Mouse (Mus musculus) gastrocnemius, adult 18-20 months (tissue): ENCODE data around the gene Szrd1. TPM values are rescaled to one million over a fixed set of nuclear protein-coding genes. Genes with fewer than 3 reads are reported as not detected.

Experiments used
- DNase-seq: peaks from one replicate; pipeline ENCODE4 v3.0.0; 2021; ENCODE audit warnings: low spot score
- total RNA-seq, 2 experiments: library from RNA; stranded (reverse); gene quantifications; 2 replicates each; pipeline ENCODE4 v1.2.3; 2021

Szrd1 gene
- total RNA-seq, 2 experiments from 2014 or later, result 160 to 163 TPM

- DNase-seq, result no peak
Measured at GRCm38 (mm10) chr4:141120700-141121099, 18.9 kb downstream of the Szrd1 start.

DNA sequence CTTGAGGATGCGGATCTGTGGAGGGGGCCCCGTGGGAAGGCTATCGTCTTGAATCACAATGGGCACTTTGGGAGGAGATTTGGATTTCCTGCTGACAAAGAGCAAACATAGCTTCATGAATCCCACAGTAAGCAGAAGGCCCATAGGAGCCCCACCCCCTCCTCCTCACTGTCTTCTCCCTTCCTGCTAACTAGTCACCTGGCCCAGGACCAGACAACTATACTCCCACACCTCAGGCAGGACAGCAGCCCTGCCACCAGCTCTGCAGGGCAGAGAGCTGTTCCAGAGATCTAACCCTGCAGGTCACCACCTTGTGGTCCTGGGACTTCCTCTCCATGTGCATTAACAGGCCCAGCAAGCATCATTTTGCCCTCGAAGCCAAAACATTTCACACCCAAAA is 20.9 kb downstream of the Szrd1 start:
- DNase-seq, result no peak

GRCm38 (mm10) chr4:141115398-141115797 is 24.2 kb downstream of the Szrd1 start:
- no peak for DNase-seq

- no peak for DNase-seq
Measured at GRCm38 (mm10) chr4:141114521-141114981, 25.0 kb downstream of the Szrd1 start.

- no peak for DNase-seq
Measured at GRCm38 (mm10) chr4:141113831-141114230, 25.7 kb downstream of the Szrd1 start.

- no peak for DNase-seq
Measured at GRCm38 (mm10) chr4:141108196-141108732, 31.3 kb downstream of the Szrd1 start.

DNA sequence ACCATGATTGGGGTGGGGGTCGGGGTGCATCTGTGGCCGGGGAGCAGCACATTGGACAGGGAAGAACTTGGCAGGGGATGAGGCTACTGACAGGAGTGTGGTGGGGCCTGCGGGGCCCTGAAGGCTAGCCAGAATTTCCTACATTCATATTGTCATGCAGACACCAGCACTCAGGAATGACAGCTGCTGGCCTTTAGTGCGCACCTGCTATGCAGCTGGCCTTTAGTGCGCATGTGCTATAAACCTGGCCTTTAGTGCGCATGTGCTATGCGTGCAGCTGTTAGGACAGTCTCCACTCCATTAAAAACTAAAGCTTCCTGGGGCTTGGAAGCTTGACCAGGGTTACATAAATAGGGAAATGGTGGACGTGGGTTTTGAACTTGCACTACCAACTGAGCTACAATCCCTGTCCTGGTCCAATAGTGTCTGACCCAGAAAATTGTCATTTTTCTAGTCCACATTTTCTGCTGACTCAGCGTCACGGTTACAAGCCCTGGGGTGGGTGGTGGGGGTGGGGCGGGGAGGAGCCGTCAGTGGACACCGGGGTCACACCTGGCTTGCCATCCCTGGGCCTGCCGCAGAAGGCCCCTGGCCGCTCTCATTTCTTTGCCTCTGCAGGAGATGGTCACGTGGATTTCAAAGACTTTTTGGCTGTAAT is 32.9 kb downstream of the Szrd1 start:
- DNase-seq, result no peak

DNA sequence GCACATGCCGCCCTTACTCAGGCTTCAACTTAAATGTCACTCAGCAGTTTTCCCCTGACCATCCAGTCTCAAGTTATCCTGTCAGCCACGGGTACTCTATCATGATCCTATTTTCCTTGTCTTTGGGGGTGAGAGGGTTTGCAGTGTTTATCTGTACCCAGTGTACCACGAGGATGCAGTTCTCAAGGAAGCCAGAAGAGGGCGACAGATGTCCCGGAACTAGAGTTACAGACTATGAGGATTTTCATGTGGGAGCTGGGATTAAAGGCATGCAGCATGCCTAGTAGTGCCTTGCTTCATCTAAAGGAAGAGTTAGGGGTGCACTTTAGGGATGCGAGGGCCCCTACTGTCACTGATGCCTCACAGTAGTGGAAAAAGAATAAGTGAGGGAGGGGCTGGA is 37.7 kb downstream of the Szrd1 start:
- DNase-seq, result no peak

DNA sequence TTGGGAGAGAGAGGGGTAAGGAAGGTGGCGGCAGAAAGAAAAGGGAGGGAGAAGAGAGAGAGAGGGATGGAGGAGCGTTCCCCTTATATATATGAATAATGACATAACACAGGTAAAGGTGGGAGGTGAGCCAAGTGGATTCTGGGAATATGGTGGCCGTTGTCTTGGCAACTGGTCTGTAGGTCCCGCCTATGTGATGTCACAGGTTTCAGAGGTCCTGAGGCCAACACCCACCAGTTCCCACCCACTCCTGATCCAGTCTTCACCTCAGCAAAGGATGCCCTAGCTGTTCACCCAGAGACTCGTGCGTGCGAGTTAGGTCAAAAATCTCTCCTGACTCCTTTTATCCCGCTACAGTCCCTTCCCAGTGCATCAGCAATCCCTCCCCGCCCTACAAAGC is 38.3 kb downstream of the Szrd1 start:
- no peak for DNase-seq

GRCm38 (mm10) chr4:141099956-141100355 is 39.6 kb downstream of the Szrd1 start:
- no peak for DNase-seq

DNA sequence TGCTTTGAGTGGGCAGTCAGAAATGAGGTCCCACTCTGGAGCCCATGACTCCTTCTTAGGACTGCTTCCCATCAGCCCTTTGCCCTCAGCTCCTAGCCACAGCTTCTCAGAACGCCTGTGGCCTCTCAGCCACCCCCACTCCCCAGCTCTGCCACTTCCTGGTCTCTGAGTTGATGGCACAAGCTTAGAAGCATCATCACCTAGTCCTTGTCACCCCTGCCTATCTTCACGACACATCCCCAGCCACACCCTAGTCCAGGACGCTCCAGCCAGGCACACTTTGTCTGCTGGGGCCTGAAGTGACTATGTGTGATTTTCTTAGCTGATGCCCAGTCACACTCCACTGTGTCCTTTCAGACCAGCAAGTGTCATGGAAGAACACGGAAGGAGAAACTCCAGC is 40.6 kb downstream of the Szrd1 start:
- no peak for DNase-seq

DNA sequence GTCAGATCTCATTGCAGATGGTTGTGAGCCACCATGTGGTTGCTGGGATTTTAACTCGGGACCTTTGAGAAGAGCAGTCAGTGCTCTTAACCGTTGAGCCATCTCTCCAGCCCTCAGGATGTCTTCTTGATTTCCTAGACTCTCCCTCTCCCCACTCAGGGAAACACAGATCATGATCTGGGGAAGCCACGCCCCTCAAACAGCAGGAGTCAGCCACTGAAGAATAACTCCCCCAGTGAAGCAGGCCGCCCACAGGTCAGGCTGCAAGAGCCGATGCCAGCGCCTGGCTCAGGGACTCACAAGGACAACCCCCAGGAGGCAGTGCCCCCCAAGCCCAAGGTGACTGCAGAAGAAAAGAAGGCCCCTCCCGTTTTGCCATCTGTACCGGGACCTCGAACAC is 42.9 kb downstream of the Szrd1 start:
- DNase-seq, result no peak

- DNase-seq, result no peak
Measured at GRCm38 (mm10) chr4:141095016-141095415, 44.6 kb downstream of the Szrd1 start.

- DNase-seq, result no peak
Measured at GRCm38 (mm10) chr4:141088714-141089113, 50.9 kb downstream of the Szrd1 start.

DNA sequence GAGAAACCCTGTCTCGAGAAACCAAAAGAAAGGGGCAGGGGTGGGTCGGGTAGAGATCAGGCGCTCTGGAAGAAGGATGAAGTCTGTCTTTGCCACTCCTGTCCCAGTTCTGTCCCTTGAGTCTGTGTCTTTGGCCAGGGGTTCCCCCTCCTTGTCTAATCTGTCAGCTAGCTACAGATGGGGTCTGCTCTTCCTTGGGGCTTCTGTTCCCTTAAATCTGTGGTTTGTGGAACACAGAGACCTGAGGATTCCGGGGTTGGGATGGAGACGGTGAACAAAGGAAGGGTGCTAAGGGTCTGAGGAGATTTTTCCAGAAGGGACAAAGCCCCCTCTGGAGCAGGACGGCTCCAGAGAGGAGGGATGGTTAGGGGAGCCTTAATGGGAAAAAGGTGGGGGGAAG is 51.5 kb downstream of the Szrd1 start, which contains the start of gene Spata21:
Spata21 (plus strand) TSS at position 301 of the 400 bp plus-strand sequence.
- DNase-seq, result no peak

DNA sequence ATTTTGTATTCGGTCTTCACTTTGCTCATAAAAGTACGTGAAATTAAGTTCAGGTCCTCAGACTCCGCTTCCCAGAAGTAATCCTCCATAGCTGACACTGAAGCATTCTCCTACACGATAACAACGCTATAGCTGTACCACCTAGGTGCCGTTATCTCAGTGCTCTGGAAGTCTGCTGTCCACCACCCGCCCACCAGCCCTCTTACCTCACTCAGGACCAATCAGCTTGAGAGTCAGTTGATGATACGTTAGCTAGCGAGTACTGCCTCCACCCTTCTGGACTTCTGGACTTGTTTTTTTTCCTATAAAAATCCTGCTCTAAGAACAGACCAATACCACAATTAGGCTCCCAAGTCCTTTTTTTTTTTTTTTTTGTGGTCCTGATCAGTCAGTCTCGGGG is 52.7 kb downstream of the Szrd1 start:
- no peak for DNase-seq

DNA sequence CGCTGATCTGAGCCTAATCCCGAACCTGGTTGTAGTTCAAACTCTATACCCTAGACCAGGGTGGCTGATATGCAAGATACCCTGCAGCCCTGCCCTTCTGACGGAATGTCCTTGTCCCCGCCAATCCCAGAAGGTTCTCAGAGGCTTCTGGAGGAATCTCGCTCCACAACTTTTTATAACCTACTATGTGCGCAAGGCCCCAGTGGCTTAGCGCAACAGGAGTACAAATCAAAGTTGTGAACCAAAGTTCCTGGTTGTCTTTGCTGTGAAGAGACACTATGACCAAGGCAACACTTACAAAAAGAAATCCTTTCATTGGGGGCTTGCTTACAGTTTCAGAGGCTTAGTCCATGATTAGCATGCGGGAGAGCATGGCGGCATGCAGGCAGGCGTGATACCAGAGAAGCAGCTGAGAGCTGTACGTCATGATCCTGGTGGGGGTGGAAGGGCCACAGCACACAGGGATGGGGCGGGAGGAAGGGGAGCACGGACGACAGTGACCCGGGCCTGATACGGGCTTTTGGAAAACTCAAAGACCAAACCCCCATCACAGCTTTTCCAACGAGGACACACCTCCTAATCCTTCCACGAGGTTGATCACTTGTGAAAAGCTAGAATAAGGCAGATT is 61.0 kb downstream of the Szrd1 start:
- DNase-seq, result no peak

GRCm38 (mm10) chr4:141077681-141078509 is 61.7 kb downstream of the Szrd1 start, which contains the start of gene Necap2:
Gene Necap2 (minus strand): TSS chr4:141078357.
- peak; percentile 96 for DNase-seq

DNA sequence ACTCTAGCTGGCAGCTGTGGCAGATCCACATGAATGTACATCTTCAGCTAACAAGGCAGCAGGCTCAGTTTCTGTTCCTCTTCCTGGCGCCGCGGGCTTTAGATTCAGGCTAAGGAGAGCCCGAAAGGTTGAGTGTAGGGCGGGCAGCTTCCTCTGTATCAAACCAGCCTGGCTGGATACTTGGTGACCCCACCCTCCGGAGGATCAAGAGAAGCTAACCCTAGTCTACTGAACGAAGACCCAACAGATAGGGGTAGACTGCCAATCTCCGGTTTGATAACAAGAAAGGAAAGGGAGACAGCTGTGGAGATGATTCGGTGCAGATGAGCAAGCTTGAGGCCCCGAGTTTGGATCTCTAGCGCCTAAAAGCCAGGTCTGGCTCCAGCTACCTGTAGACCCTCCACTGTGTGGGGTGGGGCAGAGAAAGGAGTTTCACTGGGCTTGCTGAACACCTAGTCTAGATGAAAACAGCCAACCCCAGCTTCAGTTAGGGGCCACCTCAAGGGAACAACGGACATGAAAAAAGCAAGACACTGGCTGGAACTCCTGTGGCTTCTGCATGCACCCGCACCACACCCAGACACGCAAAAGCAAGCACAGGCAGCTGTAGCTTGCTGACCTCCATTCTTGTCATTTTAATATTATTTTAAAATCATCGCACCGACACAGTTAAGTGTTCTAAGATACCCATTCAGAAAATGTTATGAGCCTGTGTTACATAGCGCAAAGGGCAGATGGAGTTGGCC is 62.6 kb downstream of the Szrd1 start:
- DNase-seq, result no peak

- no peak for DNase-seq
Measured at GRCm38 (mm10) chr4:141074109-141074508, 65.5 kb downstream of the Szrd1 start.

- DNase-seq, result peak; percentile 88
Measured at GRCm38 (mm10) chr4:141073661-141074060, 65.9 kb downstream of the Szrd1 start.
